Mouse (Mus musculus) gastrocnemius, postnatal 4 days (tissue): Measurements from ENCODE around the gene Cdhr4. TPM values are rescaled to one million over a fixed set of nuclear protein-coding genes. Genes with fewer than 3 reads are reported as not detected.

Experiments used
- total RNA-seq, 2 experiments: library from RNA; stranded (reverse); gene quantifications; 2 replicates each; pipeline ENCODE4 v1.2.3; 2021

Cdhr4 gene
- total RNA-seq, 2 experiments from 2014 or later, result 1.4 to 1.7 TPM

Other genes with a start within 250 kb of the Cdhr4 start
- gene Rbm5, start 221.5 kb upstream of the Cdhr4 start, total RNA-seq, result 100 to 1,000 TPM in 1 of 2 experiments, 10 to 100 TPM in 1; 73.6 to 101 TPM
- gene Rbm6, start 119.3 kb upstream of the Cdhr4 start, total RNA-seq, result 10 to 100 TPM; 40.7 to 47.3 TPM
- 1 to 10 TPM; 5.3 to 6.2 TPM for gene Mon1a, start 104.3 kb upstream of the Cdhr4 start, total RNA-seq
- 1 to 10 TPM; 5.3 to 5.4 TPM for gene Mst1r, start 85.6 kb upstream of the Cdhr4 start, total RNA-seq
- not detected for gene Actl11, start 64.0 kb upstream of the Cdhr4 start, total RNA-seq
- gene Camkv, start 56.8 kb upstream of the Cdhr4 start, total RNA-seq, result under 1 TPM; 0.41 to 0.52 TPM
- gene Traip, start 42.4 kb upstream of the Cdhr4 start, total RNA-seq, result 1 to 10 TPM; 6.7 to 7.2 TPM
- gene Uba7, start 17.0 kb upstream of the Cdhr4 start, total RNA-seq, result 10 to 100 TPM in 1 of 2 experiments, 1 to 10 TPM in 1; 7.8 to 12.7 TPM
- under 1 TPM; 0.76 to 0.91 TPM for gene Gm20661, start 9.4 kb upstream of the Cdhr4 start, total RNA-seq
- gene Inka1, start 6.6 kb upstream of the Cdhr4 start, total RNA-seq, result 10 to 100 TPM; 18.8 to 22.1 TPM
- gene Gm20662, start 3.9 kb downstream of the Cdhr4 start, total RNA-seq, result under 1 TPM; 0.32 to 0.86 TPM
- gene Ip6k1, start 10.0 kb downstream of the Cdhr4 start, total RNA-seq, result 10 to 100 TPM; 59.7 to 66.2 TPM
- gene Gmppb, start 56.7 kb downstream of the Cdhr4 start, total RNA-seq, result 10 to 100 TPM; 18.2 to 20.6 TPM
- 1 to 10 TPM; 3.2 to 3.4 TPM for gene Amigo3, start 60.7 kb downstream of the Cdhr4 start, total RNA-seq
- under 1 TPM in 1 of 2 experiments, not detected in 1; 0.36 TPM for gene Mst1, start 87.9 kb downstream of the Cdhr4 start, total RNA-seq
- gene Rnf123, start 90.8 kb downstream of the Cdhr4 start, total RNA-seq, result 10 to 100 TPM; 83.8 to 94.8 TPM
- 10 to 100 TPM; 47.7 to 51.5 TPM for gene Apeh, start 102.1 kb downstream of the Cdhr4 start, total RNA-seq
- gene Bsn, start 197.9 kb downstream of the Cdhr4 start, total RNA-seq, result under 1 TPM; 0.39 to 0.41 TPM